Mouse (Mus musculus): ENCODE measurements at regions not wholly inside any gene's neighbourhood (a gene's known extent, or its start where the extent isn't known, plus 50 kb on each side); places are given as distances from the start of the nearest gene placed in this dataset.
A peak's percentile ranks its signal among the peaks of the same experiment; 100 is the strongest.

- Histone ChIP-seq H3K36me3 (replicated peaks in 1 of 2; ENCODE audit: control insufficient read depth in 1 of 2, insufficient read depth in 1 of 2, low read length in 1 of 2) (no peaks in the 10 kb centered on the region), H3K9ac (ENCODE audit: insufficient read depth, low read depth) (no peak overlapping the region), H3K9me3 (replicated peaks; ENCODE audit: low read length) (no peaks in the 10 kb centered on the region), H3K4me1 (ENCODE audit: control insufficient read depth in 1 of 2, insufficient read depth in 2 of 2) (peaks cover 0 to 5% of the 10 kb centered on the region in 2 experiments; a peak in 2 of 4 replicates), H3K4me2 (ENCODE audit: insufficient read depth, low read depth, poor library complexity, severe bottlenecking) (no peak overlapping the region), H3K27ac (ENCODE audit: insufficient read depth, low read depth) (no peak overlapping the region), H3K79me2 (replicated peaks; ENCODE audit: control insufficient read depth, extremely low read depth, insufficient read depth, poor library complexity, severe bottlenecking) (no peaks in the 10 kb centered on the region), H3K4me3 (replicated peaks in 1 of 3; ENCODE audit: low read depth in 2 of 3, low read length in 2 of 3, poor library complexity in 1 of 3) (no peak overlapping the region), H3K27me3 (replicated peaks) (no peaks in the 10 kb centered on the region)
- DNase-seq (ENCODE audit: extremely low read depth): peak; percentile 59
- no peak for TF ChIP-seq HCFC1 (IDR thresholded peaks at IDR 0.05; ENCODE audit: low read depth, low read length)
- no peak for TF ChIP-seq EP300 (IDR thresholded peaks at IDR 0.05; ENCODE audit: low read length)
- TF ChIP-seq BHLHE40 (IDR thresholded peaks at IDR 0.05; ENCODE audit: low read depth, low read length): no peak
- no peak for TF ChIP-seq CHD1 (IDR thresholded peaks at IDR 0.05; ENCODE audit: low read depth, low read length)
- peak; percentile 95 for TF ChIP-seq RAD21 (IDR thresholded peaks at IDR 0.05; ENCODE audit: low read depth, low read length)
- TF ChIP-seq CTCF (conservative IDR thresholded peaks at IDR 0.05 in 1 of 2, IDR thresholded peaks at IDR 0.05 in 1 of 2; ENCODE audit: low read depth in 2 of 2, low read length in 2 of 2): peak; percentile 53 to 91
- TF ChIP-seq ZNF384 (IDR thresholded peaks at IDR 0.05; ENCODE audit: low read depth, low read length): peak; percentile 95
- peak; percentile 82 for TF ChIP-seq SMC3 (IDR thresholded peaks at IDR 0.05; ENCODE audit: low read depth, low read length)
- TF ChIP-seq MAZ (IDR thresholded peaks at IDR 0.05; ENCODE audit: low read depth, low read length): no peak
- no peak for TF ChIP-seq KAT2A (IDR thresholded peaks at IDR 0.05; ENCODE audit: insufficient replicate concordance, low read length)
- in situ Hi-C loops (cut with MboI; ENCODE audit: low pct_ligation_motif_present, low pct_unique_long_range_greater_than_20kb, low sequenced_read_pairs): loop anchor here (5.0 to 25.0 kb wide), 2 partner anchors 131 to 1801 kb away; no protein-coding TSS in a partner anchor
- dilution Hi-C loops (cut with MboI; ENCODE audit: extremely low pct_ligation_motif_present, extremely low pct_unique_long_range_greater_than_20kb, low sequenced_read_pairs): no loop called here
Observed at GRCm38 (mm10) chr4:6561604-6562357, 1677.1 kb downstream of the Car8 start.

- Histone ChIP-seq H3K4me2 (ENCODE audit: insufficient read depth, low read depth, poor library complexity, severe bottlenecking) (no peak overlapping the region), H3K9ac (ENCODE audit: insufficient read depth, low read depth) (no peak overlapping the region), H3K79me2 (replicated peaks; ENCODE audit: control insufficient read depth, extremely low read depth, insufficient read depth, poor library complexity, severe bottlenecking) (no peaks in the 10 kb centered on the region), H3K36me3 (replicated peaks in 1 of 2; ENCODE audit: control insufficient read depth in 1 of 2, insufficient read depth in 1 of 2, low read length in 1 of 2) (no peaks in the 10 kb centered on the region), H3K4me3 (replicated peaks in 1 of 3; ENCODE audit: low read depth in 2 of 3, low read length in 2 of 3, poor library complexity in 1 of 3) (no peak overlapping the region), H3K27me3 (replicated peaks) (no peaks in the 10 kb centered on the region), H3K4me1 (ENCODE audit: control insufficient read depth in 1 of 2, insufficient read depth in 2 of 2) (no peaks in the 10 kb centered on the region), H3K9me3 (replicated peaks; ENCODE audit: low read length) (no peaks in the 10 kb centered on the region), H3K27ac (ENCODE audit: insufficient read depth, low read depth) (no peak overlapping the region)
- TF ChIP-seq CHD2 (IDR thresholded peaks at IDR 0.05; ENCODE audit: low read length): no peak
- no peak for TF ChIP-seq POLR2A (IDR thresholded peaks at IDR 0.05; ENCODE audit: low read depth, low read length)
- TF ChIP-seq TBP (conservative IDR thresholded peaks at IDR 0.05; ENCODE audit: low read depth, low read length): no peak
- TF ChIP-seq NRF1 (IDR thresholded peaks at IDR 0.05; ENCODE audit: low read depth, low read length): no peak
- no peak for TF ChIP-seq E2F4 (IDR thresholded peaks at IDR 0.05; ENCODE audit: insufficient replicate concordance, low read depth, low read length)
- no peak for TF ChIP-seq KAT2A (IDR thresholded peaks at IDR 0.05; ENCODE audit: insufficient replicate concordance, low read length)
- TF ChIP-seq ZKSCAN1 (IDR thresholded peaks at IDR 0.05; ENCODE audit: borderline replicate concordance, low read depth, low read length): no peak
- no peak for TF ChIP-seq ZC3H11A (IDR thresholded peaks at IDR 0.05; ENCODE audit: low read depth, low read length)
- no peak for TF ChIP-seq GABPA (IDR thresholded peaks at IDR 0.05; ENCODE audit: insufficient replicate concordance, low read depth, low read length)
- TF ChIP-seq BHLHE40 (IDR thresholded peaks at IDR 0.05; ENCODE audit: low read depth, low read length): no peak
- no peak for TF ChIP-seq MYC (IDR thresholded peaks at IDR 0.05; ENCODE audit: low read depth, low read length)
- TF ChIP-seq MXI1 (IDR thresholded peaks at IDR 0.05; ENCODE audit: low read depth, low read length): no peak
- TF ChIP-seq ELF1 (IDR thresholded peaks at IDR 0.05; ENCODE audit: low read depth, low read length): no peak
- TF ChIP-seq CTCF (conservative IDR thresholded peaks at IDR 0.05 in 1 of 2, IDR thresholded peaks at IDR 0.05 in 1 of 2; ENCODE audit: low read depth in 2 of 2, low read length in 2 of 2): no peak
- no peak for TF ChIP-seq MEF2A (IDR thresholded peaks at IDR 0.05; ENCODE audit: borderline replicate concordance, low read depth, low read length)
- TF ChIP-seq USF1 (IDR thresholded peaks at IDR 0.05; ENCODE audit: low read depth, low read length): no peak
- TF ChIP-seq POLR2AphosphoS2 (IDR thresholded peaks at IDR 0.05; ENCODE audit: low read depth, low read length): no peak
- TF ChIP-seq JUND (conservative IDR thresholded peaks at IDR 0.05; ENCODE audit: low read depth, low read length): no peak
- TF ChIP-seq RAD21 (IDR thresholded peaks at IDR 0.05; ENCODE audit: low read depth, low read length): no peak
- TF ChIP-seq NELFE (IDR thresholded peaks at IDR 0.05; ENCODE audit: low read depth, low read length): no peak
- in situ Hi-C loops (cut with MboI; ENCODE audit: low pct_ligation_motif_present, low pct_unique_long_range_greater_than_20kb, low sequenced_read_pairs) (no loop called here), dilution Hi-C loops (cut with MboI; ENCODE audit: extremely low pct_ligation_motif_present, extremely low pct_unique_long_range_greater_than_20kb, low sequenced_read_pairs) (no loop called here)
- no peak for DNase-seq (ENCODE audit: extremely low read depth)
Observed at GRCm38 (mm10) chr4:6539626-6540025, 1699.2 kb downstream of the Car8 start.

Measured in CH12.LX (cell line).